Mouse (Mus musculus): ENCODE measurements around the gene Arid5b.

DNA sequence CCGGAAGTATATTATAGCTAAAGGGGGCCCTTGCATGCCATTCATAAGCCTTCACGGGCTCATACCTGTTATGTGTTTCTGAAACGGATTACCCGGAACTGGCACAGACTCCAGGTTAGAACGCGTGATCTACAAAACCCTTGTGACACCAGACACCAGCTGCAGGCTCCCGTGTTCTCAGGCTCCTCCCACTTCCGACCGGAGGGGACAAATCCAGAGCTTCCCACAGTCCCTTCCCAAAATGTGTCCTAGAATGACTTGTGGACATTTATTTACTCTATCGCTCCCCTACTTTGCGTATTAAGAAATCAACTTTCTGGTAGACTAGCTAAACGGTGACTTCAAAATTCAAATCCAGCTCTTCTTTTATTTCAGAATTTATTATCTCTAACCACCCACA is 204.2 kb downstream of the Arid5b start:
- TF ChIP-seq CTCF (IDR thresholded peaks at IDR 0.05; ENCODE audit: low read depth): no peak
- no peak for TF ChIP-seq EP300 (IDR thresholded peaks at IDR 0.05; ENCODE audit: low read depth)

Measured in liver, embryonic 14.5 days (tissue).